Mouse (Mus musculus) lung, postnatal 0 days (tissue): Measurements from ENCODE around the gene Gm826.

ENCODE experiments used
- CTCF ChIP-seq: IDR thresholded peaks from 2 replicates; pipeline ENCODE4 v1.5.1; 2016; ENCODE audit warnings: antibody characterized with exemption, mild to moderate bottlenecking
- EP300 ChIP-seq: IDR thresholded peaks from 2 replicates; pipeline ENCODE4 v1.6.1; 2016; ENCODE audit warnings: antibody characterized with exemption, mild to moderate bottlenecking, control low read depth

- no peak for TF ChIP-seq EP300
- no peak for TF ChIP-seq CTCF
Measured at GRCm38 (mm10) chr2:160345644-160346043, 11.7 kb upstream of the Gm826 start.
